Comparison of ENCODE assay signal across 8 mouse cellular contexts in genomic region chr1:44584886-44585385, GRCm38 (mm10). TPM values are rescaled to one million over a fixed set of nuclear protein-coding genes. Genes with fewer than 3 reads are reported as not detected.
DNase-seq lines count a peak whose midpoint lies in the region; ATAC-seq lines count a peak whose summit lies in the region.

No protein-coding gene starts in this region.

- WGBS in heart, embryonic 11.5 days (ENCODE audit: insufficient replicate concordance) = 5% methylated on average over 3 of the region's 3 CpGs
- 5% methylated on average over 3 of the region's 3 CpGs for WGBS in liver, embryonic 11.5 days

- H3K27ac ChIP-seq in heart, embryonic 11.5 days (ENCODE audit: low read depth, low read length) = no peak overlapping the region
- H3K27ac ChIP-seq in liver, embryonic 11.5 days (ENCODE audit: low read depth, low read length) = no peak overlapping the region

- DNase-seq in heart, adult 8-10 months (ENCODE audit: low spot score) = no peak
- DNase-seq in ZHBTc4 (ENCODE audit: low read depth, low spot score) = peak; percentile 33
- peak; percentile 82 for DNase-seq in fibroblast of lung, adult 2 months (ENCODE audit: low read depth)
- DNase-seq in liver, embryonic 11.5 days (ENCODE audit: low spot score) = peak; percentile 49
- peak; percentile 57 for DNase-seq in retina, postnatal 7 days (ENCODE audit: low read depth, low spot score)
- DNase-seq in left cerebral cortex, postnatal 36 days (ENCODE audit: low spot score in 2 of 2) = no peak
- DNase-seq in frontal cortex, postnatal 10 days (ENCODE audit: low spot score in 2 of 2) = no peak

- no peaks in the 10 kb centered on the region for H3K27me3 ChIP-seq in heart, embryonic 11.5 days (ENCODE audit: control insufficient read depth, insufficient read depth, low read length)
- no peaks in the 10 kb centered on the region for H3K27me3 ChIP-seq in liver, embryonic 11.5 days (replicated peaks; ENCODE audit: control insufficient read depth, insufficient read depth, low read length)

- ATAC-seq in heart, embryonic 11.5 days (replicated peaks; ENCODE audit: insufficient number of reproducible peaks, low FRiP score, low TSS enrichment) = peak; percentile 76; the same call in 1 of the 2 replicates
- ATAC-seq in liver, embryonic 11.5 days (replicated peaks; ENCODE audit: low FRiP score) = peak; percentile 95

- H3K9me3 ChIP-seq in heart, embryonic 11.5 days (replicated peaks; ENCODE audit: control insufficient read depth, low read length) = no peaks in the 10 kb centered on the region
- no peaks in the 10 kb centered on the region for H3K9me3 ChIP-seq in liver, embryonic 11.5 days (ENCODE audit: control insufficient read depth, low read length)

- no peak overlapping the region for H3K4me3 ChIP-seq in heart, embryonic 11.5 days (ENCODE audit: low read depth, low read length)
- H3K4me3 ChIP-seq in liver, embryonic 11.5 days (ENCODE audit: low read depth, low read length) = no peak overlapping the region

- no peaks in the 10 kb centered on the region for H3K36me3 ChIP-seq in heart, embryonic 11.5 days (ENCODE audit: control insufficient read depth, insufficient read depth, low read length)
- no peaks in the 10 kb centered on the region for H3K36me3 ChIP-seq in liver, embryonic 11.5 days (ENCODE audit: control insufficient read depth, insufficient read depth, low read length)

- intact Hi-C loops in left cerebral cortex, postnatal 36 days (cut with DNase I) = no loop called here

- peaks cover 9% of the 10 kb centered on the region for H3K4me1 ChIP-seq in heart, embryonic 11.5 days (ENCODE audit: control insufficient read depth, insufficient read depth, low read length)
- H3K4me1 ChIP-seq in liver, embryonic 11.5 days (replicated peaks; ENCODE audit: control insufficient read depth, insufficient read depth, low read length) = peaks cover 4% of the 10 kb centered on the region

- no peak overlapping the region for H3K4me2 ChIP-seq in heart, embryonic 11.5 days
- no peak overlapping the region for H3K4me2 ChIP-seq in liver, embryonic 11.5 days

- H3K9ac ChIP-seq in heart, embryonic 11.5 days (ENCODE audit: low read depth, low read length) = no peak overlapping the region
- H3K9ac ChIP-seq in liver, embryonic 11.5 days (ENCODE audit: low read depth, low read length) = no peak overlapping the region

RNA-seq across cellular contexts. Expression of gene Gulp1, which starts 33.6 kb away (rescaled TPM):
- polyA plus RNA-seq in heart, embryonic 11.5 days (2014; fragmentation: Nextera tagmentation; extraction: Ambion mirVana) = 20.0 and 21.3 TPM in 2 replicates
- total RNA-seq in heart, adult 8-10 months (2022) = 1 to 10 TPM; 3.8 to 8.3 (median 7.0) TPM
- 4.5 and 5.4 TPM in 2 replicates for polyA plus RNA-seq in liver, embryonic 11.5 days (2014; fragmentation: Nextera tagmentation; extraction: Ambion mirVana)
- 1 to 10 TPM; 3.7 to 3.9 TPM for total RNA-seq in left cerebral cortex, postnatal 36 days (2021)

Comparison
In these comparisons a context has a peak if more than half of its experiments do, and no peak if none do; other contexts are left out.
1. DNase-seq: peak in ZHBTc4 (single experiment), fibroblast of lung, adult 2 months (single experiment), liver, embryonic 11.5 days (single experiment) and retina, postnatal 7 days (single experiment); none in heart, adult 8-10 months (single experiment), left cerebral cortex, postnatal 36 days (0 of 2) and frontal cortex, postnatal 10 days (0 of 2).